Mouse (Mus musculus) urinary bladder, postnatal 36 days (tissue): ENCODE results near the gene Baiap2l1.

ENCODE experiments used
- DNase-seq, 2 experiments: peaks; one replicate each; pipeline ENCODE4 v3.0.0; 2022; ENCODE audit warnings: low spot score in 2 of 2, mixed read lengths in 1 of 2

The Baiap2l1 gene

GRCm38 (mm10) chr5:144230216-144230615 lies 127.7 kb downstream of the Baiap2l1 start:
- no peak for DNase-seq

DNA sequence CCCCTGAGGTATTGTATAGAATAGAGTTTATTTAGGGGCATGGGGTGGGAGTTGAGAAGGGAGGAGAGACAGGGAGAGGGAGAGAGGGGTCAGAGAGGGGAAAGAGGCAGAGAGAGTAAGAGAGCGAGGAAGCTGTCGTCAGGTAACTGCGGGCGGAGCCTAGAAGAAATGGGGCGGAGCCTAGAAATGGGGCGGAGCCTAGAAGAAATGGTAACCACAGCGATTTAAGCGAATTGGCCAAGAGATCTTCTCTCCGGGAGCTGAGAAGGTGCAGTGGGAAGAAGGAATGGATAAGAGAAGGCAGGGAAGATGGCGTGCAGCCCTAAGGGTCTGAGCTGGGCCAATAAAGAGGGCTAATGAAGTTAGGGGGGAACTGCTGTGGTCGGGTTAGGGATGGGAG lies 131.7 kb downstream of the Baiap2l1 start:
- DNase-seq, result no peak

DNA sequence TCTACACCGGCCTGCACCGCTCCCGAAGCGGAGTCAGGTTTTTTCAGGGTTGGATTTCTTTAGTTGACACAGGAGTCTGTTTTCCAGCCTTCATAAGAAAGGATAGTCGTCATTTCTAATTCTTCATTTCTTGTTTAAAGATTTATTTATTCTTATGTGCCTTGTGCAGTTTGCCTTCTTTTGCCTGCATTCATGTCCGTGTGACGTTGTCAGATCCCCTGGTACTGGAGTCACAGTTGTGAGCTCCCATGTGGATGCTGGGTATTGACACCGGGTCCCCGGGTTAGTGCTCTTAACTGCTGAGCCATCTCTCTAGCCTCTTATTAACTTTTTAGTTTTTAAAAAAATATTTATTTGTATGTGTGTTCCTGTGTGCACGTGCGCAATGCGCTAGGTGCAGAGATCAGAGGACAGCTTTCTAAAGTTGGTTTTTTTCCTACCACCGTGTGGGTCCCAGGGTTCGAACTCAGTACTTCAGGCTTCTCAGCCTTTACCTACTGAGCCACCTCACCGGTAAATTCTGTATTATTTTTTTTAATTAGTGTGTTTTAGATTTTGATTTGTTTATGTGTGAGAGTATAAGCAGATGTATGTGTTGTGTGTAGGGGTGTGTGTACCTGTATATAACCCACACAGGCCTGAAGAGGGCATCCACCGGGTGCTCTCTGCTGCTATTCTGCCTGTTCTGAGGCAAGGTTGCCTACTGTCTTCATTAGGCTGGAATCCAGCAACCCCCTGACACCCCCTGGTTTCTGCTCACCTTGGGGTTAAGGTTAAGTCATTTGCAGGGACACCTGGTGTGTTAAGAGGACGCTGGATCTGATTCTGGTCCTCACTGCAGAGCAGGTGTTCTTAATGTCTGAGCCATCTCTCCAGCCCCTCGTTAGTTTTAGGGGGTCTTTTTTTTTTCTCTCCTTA lies 133.8 kb downstream of the Baiap2l1 start:
- DNase-seq, result no peak

DNA sequence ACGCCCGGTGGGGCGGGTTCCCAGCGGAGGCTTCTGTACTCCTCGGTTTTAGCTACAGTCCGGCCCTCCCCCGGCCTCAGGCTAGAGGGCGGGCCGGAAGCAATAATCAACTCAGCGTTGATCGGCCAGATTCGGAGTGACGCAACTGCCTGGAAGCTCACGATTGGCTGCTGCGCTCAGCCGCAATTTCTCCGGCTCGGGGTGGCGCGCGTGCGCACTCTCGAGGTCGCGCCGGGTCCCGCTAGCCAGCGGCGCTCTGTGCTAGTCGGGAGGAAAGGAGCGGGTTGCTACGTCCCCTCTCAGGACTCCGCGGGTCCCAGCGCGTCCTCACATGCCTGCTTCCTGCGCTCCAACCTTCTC lies 134.4 kb downstream of the Baiap2l1 start, which contains the start of gene Tecpr1:
Gene Tecpr1 (minus strand): TSS at position 113 of the 360 bp plus-strand sequence.
- DNase-seq, result peak; percentile 88 to 95

GRCm38 (mm10) chr5:144222811-144223502 lies 135.0 kb downstream of the Baiap2l1 start:
- peak; percentile 37 to 38 for DNase-seq

GRCm38 (mm10) chr5:144221305-144221704 lies 136.6 kb downstream of the Baiap2l1 start:
- DNase-seq, result peak in 1 of 2 experiments; percentile 23

- no peak for DNase-seq
Measured at GRCm38 (mm10) chr5:144219936-144220335, 138.0 kb downstream of the Baiap2l1 start.

- DNase-seq, result no peak
Measured at GRCm38 (mm10) chr5:144219306-144219705, 138.6 kb downstream of the Baiap2l1 start.

DNA sequence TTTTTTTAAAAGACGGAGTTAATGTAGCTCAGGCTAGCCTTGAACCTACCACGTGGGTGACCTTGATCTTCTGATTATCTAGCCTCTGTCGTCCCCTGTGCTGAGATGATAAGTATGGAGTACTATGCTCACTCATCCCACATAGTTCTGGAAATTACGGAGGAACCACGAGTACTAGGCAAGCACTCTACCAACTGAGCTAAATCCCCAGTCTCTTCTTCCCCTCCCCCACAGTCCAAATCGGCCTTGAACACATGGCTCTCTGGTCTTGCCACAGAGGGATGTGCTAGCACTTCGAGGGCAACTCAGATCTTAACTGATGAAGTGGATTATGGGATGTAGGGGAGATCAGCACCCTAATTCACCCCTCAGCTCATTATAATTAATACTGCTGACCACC lies 139.9 kb downstream of the Baiap2l1 start:
- no peak for DNase-seq

- DNase-seq, result no peak
Measured at GRCm38 (mm10) chr5:144215992-144216391, 141.9 kb downstream of the Baiap2l1 start.
